Mouse (Mus musculus): Measurements from ENCODE around the gene Hamp.
"Not testable (repeated sequence)": the region's sequence is repeated elsewhere in the genome, so short reads cannot be mapped to it uniquely, and the experiment has no call there.

Hamp gene

DNA sequence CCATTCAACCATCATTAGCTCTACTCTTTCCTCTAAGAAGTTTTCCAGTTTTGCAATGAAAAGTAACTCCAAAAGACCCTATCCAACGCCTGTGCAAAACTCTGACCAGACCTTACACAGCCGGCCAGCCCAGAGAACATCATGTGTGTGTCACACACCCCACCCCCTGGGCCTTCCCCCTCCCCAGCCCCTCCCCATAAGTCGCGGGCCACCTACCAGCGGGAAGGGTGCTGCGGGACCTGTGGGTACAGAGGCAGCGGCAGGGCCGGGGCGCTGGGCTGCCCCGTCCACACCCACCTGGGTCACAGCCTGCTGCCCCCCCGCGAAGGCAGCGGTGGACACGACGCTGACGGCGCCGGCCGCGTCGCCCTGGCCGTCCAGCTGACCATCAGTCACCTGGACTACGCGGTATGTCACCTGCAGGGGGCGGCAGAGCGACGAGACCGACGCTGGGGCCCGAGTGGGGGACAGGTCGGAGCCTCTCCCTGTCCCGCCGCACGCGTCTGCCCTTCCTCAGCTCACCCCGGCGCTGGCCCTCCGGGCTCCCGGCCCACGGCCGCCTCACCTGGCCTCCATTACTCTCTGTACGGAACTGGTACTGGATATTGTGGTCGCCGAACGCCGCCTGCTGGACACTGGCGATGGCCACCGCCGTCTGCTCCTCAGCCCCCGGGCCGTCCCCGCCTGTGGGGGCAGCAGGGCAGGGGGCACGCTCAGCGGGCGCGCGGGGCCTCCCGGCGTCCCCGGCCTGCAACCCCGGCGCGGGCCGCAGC is 11.9 kb upstream of the Hamp start:
- peak; percentile 82 for DNase-seq

DNA sequence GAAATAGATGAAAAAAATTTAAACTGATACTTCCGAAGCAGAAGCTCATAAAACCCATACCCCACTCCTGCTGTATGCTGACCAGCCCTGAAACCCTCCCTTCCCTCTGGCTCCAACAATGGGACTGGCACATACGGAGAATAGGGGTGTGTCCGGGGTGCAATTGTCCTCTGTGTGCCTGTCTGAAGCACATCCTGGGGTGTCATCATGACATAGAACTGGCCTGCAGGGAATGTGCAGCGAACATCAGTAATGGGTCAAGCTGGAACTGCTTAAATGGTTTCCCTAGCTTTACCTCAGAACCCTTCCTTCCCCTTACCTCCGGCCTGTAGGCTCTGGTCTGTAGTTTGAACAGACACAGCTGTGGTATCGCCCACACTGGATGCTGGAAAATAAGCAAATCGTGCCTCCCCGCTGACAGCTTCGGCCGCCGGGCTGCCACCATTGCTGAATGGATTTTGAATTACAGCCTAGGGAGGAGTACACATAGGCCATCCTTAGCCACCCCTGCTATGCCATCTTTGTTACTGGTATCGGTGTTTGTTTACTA is 11.2 kb upstream of the Hamp start:
- DNase-seq, result no peak

DNA sequence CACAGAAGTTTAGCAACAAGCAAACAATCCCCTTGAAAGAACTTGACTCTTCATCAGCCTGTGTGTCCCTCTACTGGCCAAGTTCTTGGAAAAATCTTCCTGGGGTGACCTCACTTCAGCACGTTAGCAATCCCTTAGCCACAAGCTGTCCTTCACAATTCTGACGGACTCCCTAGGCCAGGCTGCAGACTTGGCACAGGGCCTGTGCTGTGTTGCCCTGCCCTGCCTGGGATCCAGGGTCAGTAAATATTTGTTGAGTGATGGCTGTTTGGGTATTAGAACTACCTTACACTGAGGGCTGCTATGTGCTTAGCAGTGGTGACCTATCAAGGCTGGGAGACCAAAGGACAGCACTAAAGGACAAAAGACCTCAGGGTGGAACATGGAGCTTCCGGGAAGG is 10.2 kb upstream of the Hamp start:
- DNase-seq, result no peak

DNA sequence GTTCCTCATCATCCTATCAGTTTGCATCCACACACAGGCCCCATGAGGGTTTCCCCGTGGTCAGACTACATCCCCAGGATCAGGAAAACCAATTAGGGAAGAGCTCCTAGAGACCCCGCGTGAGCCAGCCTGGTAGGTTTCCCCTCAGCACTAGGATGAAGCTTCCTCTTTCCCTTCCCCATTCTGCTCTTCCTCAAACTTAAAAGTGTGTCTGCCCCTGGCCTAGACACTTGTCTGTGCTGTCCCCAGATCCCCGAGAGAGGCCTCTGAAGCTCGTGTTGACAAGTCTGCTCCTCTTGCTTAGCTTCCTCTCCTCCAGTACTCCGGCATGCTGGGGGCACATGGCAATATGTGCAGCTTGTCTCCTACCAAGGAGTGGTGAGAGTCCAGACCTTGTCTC is 9.6 kb upstream of the Hamp start:
- no peak for DNase-seq

DNA sequence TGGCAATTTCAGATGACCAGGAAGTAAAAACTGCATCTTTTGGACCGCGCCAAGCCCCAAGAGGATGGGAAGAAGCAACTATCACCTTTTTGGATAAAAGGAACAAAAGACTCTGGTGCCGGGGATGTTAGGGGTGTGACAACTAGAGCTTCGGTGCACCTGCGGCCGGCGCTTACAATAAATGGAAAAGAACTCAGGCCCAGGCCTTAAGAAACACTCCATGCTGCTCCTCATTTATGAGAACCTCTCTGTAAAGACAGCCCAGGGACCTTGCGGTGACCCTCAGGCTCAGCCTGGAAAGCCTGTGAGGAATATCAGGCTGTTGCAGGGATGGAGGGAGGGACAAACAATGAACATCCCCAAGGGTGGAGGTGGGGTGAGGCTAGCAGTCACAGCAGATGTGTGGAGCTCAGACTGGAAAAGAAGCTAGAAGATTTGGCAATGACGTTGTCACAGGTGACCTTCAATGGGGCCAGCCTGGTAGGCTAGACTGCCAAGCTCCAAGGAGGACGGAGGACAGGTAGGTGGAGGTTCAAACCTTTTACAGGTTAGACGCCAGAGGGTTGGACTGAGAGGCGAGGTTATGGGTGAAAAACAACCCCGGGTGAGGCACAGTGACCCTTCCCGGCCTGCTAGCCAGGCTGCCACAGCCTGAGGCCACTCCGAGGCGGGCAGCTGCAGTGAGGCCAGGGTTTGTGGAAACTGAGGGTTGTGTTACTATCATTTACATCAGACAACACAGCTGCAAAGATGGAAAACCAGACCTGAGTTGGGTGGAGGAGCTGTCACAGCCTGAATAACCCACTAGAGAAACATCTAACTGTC is 8.8 kb upstream of the Hamp start:
- DNase-seq, result no peak

DNA sequence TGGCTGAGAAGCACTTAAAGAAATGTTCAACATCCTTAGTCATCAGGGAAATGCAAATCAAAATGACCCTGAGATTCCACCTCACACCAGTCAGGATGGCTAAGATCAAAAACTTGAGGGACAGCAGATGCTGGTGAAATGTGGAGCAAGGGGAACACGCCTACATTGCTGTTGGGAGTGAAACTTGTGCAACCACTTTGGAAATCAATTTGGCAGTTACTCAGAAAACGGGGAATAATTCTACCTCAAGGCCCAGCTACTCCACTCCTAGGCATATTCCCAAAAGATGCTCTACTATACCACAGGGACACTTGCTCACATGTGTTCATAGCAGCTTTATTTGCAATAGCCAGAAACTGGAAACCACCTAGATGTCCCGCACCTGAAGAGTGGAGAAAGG is 6.1 kb upstream of the Hamp start:
- DNase-seq, result not testable (repeated sequence)

DNA sequence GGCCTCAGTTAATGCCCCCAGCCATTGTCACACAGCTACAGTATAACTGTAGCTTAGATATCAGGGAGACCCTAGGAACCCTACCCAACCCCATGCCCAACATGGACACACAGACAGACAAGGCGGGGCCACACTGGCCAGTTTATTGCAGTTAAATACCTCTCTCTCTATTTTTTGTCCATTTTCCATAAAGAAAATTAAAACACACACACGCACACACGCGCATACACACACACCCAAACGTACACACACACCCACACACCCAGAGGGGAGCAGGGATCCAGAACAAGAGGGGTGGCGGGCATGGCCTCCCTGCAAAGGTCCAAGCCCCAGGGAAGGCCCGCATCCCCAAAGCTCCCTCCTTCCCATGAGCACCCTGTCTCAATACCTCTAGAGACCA is 2.0 kb upstream of the Hamp start:
- no peak for DNase-seq

DNA sequence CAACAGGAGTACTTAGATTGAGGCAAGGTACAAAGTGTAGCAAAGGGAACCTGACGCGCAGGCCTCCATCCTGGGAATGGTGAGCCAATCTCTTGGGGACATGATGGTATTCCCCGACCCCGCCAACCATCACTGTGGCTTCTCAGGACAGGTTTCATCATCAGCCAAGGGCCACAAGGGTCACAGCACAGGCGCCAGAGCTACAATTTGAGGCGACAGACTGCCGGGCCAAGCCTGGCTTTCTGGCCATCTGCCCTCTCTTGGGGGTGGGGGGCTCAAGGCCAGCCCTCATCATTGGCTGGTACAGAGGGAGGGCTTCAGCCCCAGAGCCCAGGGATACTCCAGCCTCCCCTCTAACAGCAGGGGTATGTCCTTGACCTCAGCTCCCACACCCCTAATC is 1.6 kb upstream of the Hamp start:
- DNase-seq, result not testable (repeated sequence)

DNA sequence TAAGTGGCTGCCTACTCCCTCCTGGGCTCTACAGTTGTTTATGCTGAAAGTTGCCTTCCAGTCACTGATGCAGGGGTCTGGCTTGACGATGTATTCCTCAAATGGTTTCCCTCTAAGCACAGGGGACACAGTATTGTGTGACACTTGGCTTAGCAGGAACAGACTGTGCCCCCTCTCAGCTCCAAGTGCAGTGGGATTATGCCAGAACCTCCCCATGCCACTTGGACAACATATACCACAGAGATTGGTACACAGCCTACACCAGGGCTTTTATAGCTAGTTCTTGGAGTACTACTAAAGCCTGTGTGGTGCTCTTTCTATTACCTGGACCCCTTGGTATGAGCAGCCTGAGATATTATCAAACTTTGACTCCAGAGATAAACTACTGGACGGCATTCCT is 874 bp upstream of the Hamp start:
- not testable (repeated sequence) for DNase-seq

DNA sequence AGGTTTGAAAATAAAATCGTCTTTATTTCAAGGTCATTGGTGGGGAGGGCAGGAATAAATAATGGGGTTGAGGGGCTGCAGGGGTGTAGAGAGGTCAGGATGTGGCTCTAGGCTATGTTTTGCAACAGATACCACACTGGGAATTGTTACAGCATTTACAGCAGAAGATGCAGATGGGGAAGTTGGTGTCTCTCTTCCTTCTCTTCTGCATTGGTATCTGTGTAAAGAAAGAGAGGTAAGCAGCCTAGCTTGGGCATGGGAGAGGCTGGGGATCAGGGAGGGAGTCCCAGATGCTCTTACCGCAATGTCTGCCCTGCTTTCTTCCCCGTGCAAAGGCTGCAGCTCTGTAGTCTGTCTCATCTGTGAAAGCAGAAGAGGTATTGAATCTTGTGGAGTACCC is 1.5 kb downstream of the Hamp start:
- DNase-seq, result not testable (repeated sequence)

DNA sequence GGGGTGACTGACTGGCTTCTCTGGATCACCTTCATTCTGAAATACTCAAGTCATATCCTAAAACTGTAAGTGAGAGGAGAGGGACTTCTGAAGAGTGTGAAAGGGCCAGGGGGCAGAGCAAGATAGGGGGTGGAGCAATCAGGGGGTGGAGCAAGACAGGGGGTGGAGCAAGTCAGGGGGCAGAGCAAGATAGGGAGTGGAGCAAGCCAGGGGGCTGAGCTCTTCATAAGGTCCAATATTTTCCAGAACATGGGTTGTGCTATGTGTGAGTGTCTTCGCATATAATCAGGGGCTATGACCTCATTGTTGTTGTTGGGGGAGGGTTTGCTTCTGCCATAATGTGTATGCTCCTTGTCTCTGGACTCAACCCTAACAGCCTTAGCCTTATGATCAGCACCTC is 3.8 kb downstream of the Hamp start:
- DNase-seq, result not testable (repeated sequence)

DNA sequence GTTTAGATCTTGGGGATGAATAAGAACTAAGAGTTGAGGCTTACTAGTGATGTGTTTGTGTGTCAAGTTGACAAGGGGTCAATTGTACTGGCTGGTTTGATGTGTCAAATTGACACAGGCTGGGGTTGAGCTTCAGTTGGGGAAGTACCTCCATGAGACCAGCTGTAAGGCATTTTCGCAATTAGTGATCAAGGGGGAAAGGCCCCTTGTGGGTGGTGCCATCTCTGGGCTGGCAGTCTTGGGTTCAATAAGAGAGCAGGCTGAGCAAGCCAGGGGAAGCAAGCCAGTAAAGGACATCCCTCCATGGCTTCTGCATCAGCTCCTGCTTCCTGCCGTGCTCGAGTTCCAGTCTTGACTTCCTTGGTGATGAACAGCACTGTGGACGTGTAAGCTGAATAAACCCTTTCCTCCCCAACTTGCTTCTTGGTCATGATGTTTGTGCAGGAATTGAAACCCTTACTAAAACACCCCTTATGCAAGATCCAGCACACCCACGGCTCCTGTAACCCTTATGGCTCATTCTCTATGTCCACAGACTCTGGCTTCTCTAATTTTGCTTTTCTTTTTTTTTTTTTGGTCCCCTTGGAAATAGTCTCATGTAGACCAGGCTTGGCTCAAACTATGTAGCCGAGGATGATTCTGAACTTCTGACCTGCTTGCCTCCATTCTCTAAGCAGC is 8.3 kb downstream of the Hamp start:
- DNase-seq, result not testable (repeated sequence)

DNA sequence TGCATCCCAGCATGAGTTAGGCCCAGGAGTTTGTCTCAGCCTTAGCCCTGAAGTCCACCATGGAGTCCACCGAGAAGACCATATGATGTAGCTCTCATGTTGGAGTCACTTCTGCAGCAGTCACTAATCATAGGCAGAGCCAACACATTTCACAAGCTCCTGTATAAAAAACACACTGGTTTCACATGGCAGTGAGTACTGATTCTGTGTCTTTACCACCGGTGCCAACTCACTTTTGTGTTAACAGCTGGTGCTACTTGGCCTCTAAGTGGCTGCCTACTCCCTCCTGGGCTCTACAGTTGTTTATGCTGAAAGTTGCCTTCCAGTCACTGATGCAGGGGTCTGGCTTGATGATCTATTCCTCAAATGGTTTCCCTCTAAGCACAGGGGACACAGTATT is 19.3 kb downstream of the Hamp start, which contains the start of gene Hamp2:
Gene Hamp2, minus strand, starts transcription at position 101 of the 400 bp plus-strand sequence.
- not testable (repeated sequence) for DNase-seq

DNA sequence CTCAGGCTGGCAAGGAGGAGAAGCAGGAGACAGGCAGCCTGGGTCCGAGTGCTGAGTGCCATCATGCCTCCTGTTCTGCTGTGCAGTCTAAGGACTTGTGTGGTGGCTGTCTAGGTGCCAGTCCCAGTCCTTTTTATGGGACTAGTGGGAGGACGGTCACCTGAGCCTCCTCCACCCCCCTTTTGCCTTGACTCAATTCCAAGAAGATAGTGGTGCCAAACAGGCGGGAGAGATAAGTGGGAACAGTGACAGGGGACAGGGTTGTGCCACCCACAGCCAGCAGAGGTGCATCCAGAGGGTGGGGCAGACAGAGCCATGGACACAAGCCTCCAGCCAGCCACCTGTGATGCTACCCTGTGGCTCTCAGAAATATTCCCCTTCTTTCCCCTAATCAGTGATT is 19.8 kb downstream of the Hamp start:
- DNase-seq, result no peak

DNA sequence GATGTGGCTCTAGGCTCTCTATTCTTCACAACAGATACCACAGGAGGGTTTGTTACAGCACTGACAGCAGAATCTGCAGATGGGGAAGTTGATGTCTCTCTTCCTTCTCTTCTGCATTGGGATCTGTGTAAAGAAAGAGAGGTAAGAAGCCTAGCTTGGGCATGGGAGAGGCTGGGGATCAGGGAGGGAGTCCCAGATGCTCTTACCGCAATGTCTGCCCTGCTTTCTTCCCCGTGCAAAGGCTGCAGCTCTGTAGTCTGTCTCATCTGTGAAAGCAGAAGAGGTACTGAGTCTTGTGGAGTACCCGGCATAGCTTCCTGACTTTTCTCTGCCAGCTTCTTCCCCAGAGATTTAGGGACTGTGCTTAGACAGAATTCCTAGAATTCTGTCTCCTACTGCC is 21.3 kb downstream of the Hamp start:
- not testable (repeated sequence) for DNase-seq

DNA sequence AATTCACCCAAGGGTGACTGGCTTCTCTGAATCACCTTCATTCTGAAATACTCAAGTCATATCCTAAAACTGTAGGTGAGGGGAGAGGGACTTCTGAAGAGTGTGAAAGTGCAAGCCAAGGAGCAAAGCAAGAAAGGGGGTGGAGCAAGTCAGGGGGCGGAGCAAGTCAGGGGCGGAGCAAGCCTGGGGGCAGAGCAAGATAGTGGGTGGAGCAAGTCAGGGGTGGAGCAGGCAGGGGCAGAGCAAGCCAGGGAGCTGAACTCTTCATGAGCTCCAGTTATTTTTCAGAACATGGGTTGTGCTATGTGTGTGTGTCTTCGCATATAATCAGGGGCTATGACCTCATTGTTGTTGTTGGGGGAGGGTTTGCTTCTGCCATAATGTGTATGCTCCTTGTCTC is 23.6 kb downstream of the Hamp start:
- peak in 1 of 2 experiments; percentile 19 for DNase-seq

DNA sequence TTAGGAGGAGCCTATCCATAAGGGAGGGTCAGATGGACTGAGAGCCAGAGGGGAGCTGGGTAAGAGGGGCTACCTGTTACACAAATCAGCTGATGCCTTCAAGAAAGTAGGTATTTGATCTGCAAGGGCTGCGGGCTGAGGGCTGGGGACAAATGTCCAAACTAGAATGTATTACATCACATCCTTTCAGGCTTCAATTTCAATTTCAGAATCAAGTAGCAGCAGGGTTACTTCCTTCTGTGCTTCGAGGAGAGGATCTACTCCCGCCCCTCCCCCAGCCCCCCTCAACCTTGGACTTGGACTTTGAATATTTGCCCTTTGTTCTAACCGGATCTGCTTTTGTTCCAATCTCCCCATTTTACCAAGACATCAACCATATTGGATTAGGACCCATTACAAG is 26.6 kb downstream of the Hamp start:
- no peak for DNase-seq

DNA sequence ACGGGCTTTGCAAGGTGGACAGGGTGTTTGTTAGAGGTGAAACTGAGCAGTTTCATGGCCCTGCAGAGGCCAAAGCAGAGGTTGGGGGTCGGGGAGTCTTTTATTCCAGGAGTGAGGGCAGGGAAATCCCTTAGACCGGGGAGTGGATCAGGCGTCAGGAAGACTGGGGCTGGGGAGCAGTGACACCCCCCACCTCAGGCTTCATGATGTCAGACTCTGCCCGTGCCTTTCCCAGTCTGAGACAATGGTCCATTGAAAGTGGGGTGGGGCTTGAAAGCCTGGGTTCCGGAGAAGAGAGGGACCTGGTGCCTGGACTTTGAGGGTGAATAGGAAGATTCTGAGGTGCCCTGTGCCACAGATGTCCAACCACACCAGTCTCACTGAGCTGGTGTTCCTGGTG is 27.1 kb downstream of the Hamp start:
- DNase-seq, result no peak

DNA sequence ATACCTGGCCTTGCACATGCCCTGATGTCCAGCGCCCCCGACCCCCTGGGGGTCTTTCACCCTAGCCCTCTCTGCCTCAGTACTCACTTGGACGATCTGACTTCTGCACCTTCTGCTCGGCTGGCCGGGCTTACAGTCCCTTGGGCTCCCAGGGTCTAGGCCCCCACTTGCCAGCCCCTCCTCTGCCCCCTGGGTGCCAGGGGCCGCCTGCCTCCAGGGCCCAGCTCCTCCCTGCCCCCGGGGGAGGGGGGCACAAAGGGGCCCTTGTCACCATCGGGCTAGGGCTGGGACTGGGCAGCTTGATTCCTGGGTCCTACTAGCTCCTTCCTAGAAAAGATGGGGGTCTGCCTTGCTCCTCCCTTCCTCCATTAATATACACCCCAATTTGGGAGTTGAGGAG is 29.1 kb downstream of the Hamp start, which contains the start of gene Mag:
Gene Mag, minus strand, starts transcription at position 142 of the 400 bp plus-strand sequence.
- no peak for DNase-seq

DNA sequence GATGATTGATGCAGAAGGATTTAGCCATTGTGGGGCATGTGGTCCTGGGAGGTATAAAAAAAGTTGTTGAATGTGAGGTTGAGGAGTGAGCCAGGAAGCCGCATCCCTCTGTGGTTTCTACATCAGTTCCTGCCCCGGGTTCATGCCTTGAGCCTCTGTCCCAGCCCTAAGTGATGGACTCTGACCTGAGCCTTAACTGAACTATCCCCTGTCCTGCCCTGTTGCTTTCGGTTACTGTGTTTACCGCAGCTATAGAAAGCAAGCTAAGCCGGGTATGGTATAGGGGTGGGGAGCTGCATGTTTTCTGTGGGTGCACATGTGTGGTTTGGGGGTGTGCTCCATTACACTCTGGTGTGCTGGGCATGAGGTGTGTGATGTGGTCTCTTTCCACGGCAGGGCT is 34.1 kb downstream of the Hamp start:
- no peak for DNase-seq

DNA sequence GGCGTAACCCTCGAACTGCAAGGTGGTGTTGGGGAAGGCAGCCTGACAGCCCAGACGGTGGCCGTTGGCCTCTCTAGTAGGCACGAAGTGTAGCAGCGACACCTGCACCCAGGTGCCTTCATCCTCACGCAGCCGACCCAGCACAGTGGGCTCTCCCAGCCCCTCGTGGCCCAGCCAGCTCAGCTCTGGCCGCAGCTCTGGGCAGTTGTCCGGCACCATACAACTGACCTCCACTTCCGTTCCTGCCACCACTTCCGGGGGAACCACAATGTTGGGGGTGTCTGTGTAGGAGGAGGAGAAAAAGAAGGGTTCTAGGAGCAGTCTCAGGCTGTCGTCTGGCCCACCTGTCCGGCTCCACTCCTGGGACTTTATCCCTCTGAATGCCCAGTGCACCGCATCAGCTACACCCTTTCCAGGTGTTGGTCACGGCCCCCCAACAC is 34.8 kb downstream of the Hamp start:
- DNase-seq, result no peak

DNA sequence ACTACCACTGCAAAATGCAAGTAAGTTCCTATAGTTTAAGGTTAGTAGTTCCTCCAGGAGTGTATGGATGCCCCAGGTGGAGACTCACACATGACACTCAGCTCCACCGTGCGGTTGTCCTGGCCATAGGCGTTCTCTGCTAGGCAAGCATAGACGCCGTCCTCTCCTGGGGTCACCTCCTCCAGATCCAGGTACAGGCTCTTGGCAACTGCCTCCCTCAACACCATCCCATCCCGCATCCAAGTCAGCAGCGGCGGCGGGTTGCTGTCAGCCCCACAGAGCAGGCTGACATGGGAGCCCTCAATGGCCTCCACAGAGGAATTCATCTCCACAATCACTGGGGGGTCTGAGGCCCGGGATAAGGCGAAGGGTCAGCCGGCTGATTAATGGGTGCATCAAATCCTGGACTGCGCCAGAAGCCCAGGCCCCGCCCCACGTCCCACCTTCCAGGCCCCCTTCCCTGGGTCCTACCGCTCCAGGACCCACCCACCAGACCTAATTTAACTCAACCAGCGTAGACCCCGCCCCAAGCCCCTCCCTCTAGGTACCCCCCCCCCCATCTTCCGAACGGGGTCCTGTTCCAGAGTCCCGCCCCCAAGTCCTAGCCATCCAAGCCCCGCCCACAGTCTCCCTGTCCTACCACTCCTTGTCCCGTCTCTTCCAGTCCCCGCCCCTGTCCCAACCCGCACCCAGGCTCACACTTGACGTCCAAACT is 35.4 kb downstream of the Hamp start:
- DNase-seq, result no peak

Measured in thymus, postnatal 36 days (tissue).